Mouse (Mus musculus) heart, embryonic 11.5 days (tissue): ENCODE data around the gene Olfr523. TPM values are rescaled to one million over a fixed set of nuclear protein-coding genes. Genes with fewer than 3 reads are reported as not detected.
A peak's percentile ranks its signal among the peaks of the same experiment; 100 is the strongest.

Experiments
- ATAC-seq: fragments of 200-750 bp; cut with Nextera tagmentation; replicated peaks from 2 replicates; pipeline ENCODE4 v1.8.0; 2017; ENCODE audit warnings: moderate library complexity; ENCODE audit not compliant: insufficient number of reproducible peaks, low FRiP score, low TSS enrichment
- H3K27ac ChIP-seq: fragments of 300-500 bp; sonication (generic); 2 replicates; pipeline ENCODE4 v1.5.1; 2014; ENCODE audit warnings: mild to moderate bottlenecking, low read depth, low read length
- H3K27me3 ChIP-seq: fragments of 300-500 bp; sonication (generic); 2 replicates; pipeline ENCODE4 v1.6.1; 2014; ENCODE audit warnings: mild to moderate bottlenecking, low read length, mixed read lengths; ENCODE audit not compliant: control insufficient read depth, insufficient read depth
- H3K36me3 ChIP-seq: fragments of 300-500 bp; sonication (generic); 2 replicates; pipeline ENCODE4 v1.6.1; 2014; ENCODE audit warnings: mild to moderate bottlenecking, low read length, moderate library complexity, mixed read lengths; ENCODE audit not compliant: control insufficient read depth, insufficient read depth
- H3K4me1 ChIP-seq: fragments of 300-500 bp; sonication (generic); 2 replicates; pipeline ENCODE4 v1.6.1; 2014; ENCODE audit warnings: low read length; ENCODE audit not compliant: control insufficient read depth, insufficient read depth
- H3K4me2 ChIP-seq: fragments of 300-500 bp; sonication (generic); 2 replicates; pipeline ENCODE4 v1.6.1; 2014; ENCODE audit warnings: mild to moderate bottlenecking, moderate library complexity
- H3K4me3 ChIP-seq: fragments of 300-500 bp; sonication (generic); 2 replicates; pipeline ENCODE4 v1.5.1; 2014; ENCODE audit warnings: low read depth, low read length
- H3K9ac ChIP-seq: fragments of 300-500 bp; sonication (generic); 2 replicates; pipeline ENCODE4 v1.6.1; 2014; ENCODE audit warnings: mild to moderate bottlenecking, low read depth, low read length, moderate library complexity
- H3K9me3 ChIP-seq: fragments of 300-500 bp; sonication (generic); replicated peaks from 2 replicates; pipeline ENCODE4 v1.6.1; 2016; ENCODE audit warnings: low read length; ENCODE audit not compliant: control insufficient read depth
- WGBS: fragments of 180-500 bp; shearing (Covaris S2); extraction: QIAGEN DNeasy Blood & Tissue Kit; methylation state at CpG from one replicate; pipeline ENCODE4 v1.1.7; 2014; ENCODE audit not compliant: insufficient replicate concordance; 5-methylcytosine and 5-hydroxymethylcytosine counted together
- polyA plus RNA-seq: library from polyadenylated mRNA; unstranded; fragments of >200 nt; fragmentation: Nextera tagmentation; extraction: Ambion mirVana; gene quantifications from 2 replicates; pipeline ENCODE4 v1.2.1, GENCODE M21; 2014

The Olfr523 gene
- polyA plus RNA-seq, 1 experiment from 2014 or later, result not detected

GRCm38 (mm10) chr7:140135106-140135770, 37.8 kb upstream of the Olfr523 start:
- H3K9me3 ChIP-seq, result no peaks in the 10 kb centered on the region
- H3K27me3 ChIP-seq, result no peaks in the 10 kb centered on the region
- 82% methylated on average over 5 of the region's 5 CpGs for WGBS
- H3K36me3 ChIP-seq, result no peaks in the 10 kb centered on the region
- no peak overlapping the region for H3K4me2 ChIP-seq
- no peak for ATAC-seq
- no peak overlapping the region for H3K9ac ChIP-seq
- peaks cover 5% of the 10 kb centered on the region for H3K4me1 ChIP-seq
- no peak overlapping the region for H3K4me3 ChIP-seq
- no peak overlapping the region for H3K27ac ChIP-seq

GRCm38 (mm10) chr7:140137135-140138020, 35.6 kb upstream of the Olfr523 start, which contains the start of gene Mtg1:
Gene Mtg1, plus strand, starts transcription at chr7:140137564.
- Histone ChIP-seq H3K27me3 (no peaks in the 10 kb centered on the region), H3K27ac (peak within 1 kb of the TSS; percentile 69; the same call in 1 of the 2 replicates), H3K4me1 (peaks cover 5% of the 10 kb centered on the region), H3K4me2 (peak within 1 kb of the TSS; percentile 93), H3K4me3 (peak within 1 kb of the TSS; percentile 69), H3K9ac (peak within 1 kb of the TSS; percentile 91), H3K9me3 (no peaks in the 10 kb centered on the region), H3K36me3 (no peaks in the 10 kb centered on the region)
- peak; percentile 96 for ATAC-seq
- WGBS, result 2% methylated on average over 39 of the region's 39 CpGs

- peak overlapping the region; percentile 91 for H3K9ac ChIP-seq
These were observed 35.1 kb upstream of the Olfr523 start for GRCm38 (mm10) chr7:140138021-140138310.

GRCm38 (mm10) chr7:140141350-140141749, 31.7 kb upstream of the Olfr523 start:
- no peak overlapping the region for H3K27ac ChIP-seq
- 8% methylated on average over 14 of the region's 14 CpGs for WGBS
- ATAC-seq, result no peak
- H3K36me3 ChIP-seq, result no peaks in the 10 kb centered on the region
- no peak overlapping the region for H3K4me3 ChIP-seq
- H3K9me3 ChIP-seq, result no peaks in the 10 kb centered on the region
- no peak overlapping the region for H3K4me2 ChIP-seq
- no peak overlapping the region for H3K9ac ChIP-seq
- peaks cover 5% of the 10 kb centered on the region for H3K4me1 ChIP-seq
- H3K27me3 ChIP-seq, result no peaks in the 10 kb centered on the region

More at GRCm38 (mm10) chr7:140138021-140138310, 35.1 kb upstream of the Olfr523 start:
- Histone ChIP-seq H3K36me3 (no peaks in the 10 kb centered on the region), H3K4me2 (peak overlapping the region; percentile 93), H3K4me1 (peaks cover 5% of the 10 kb centered on the region), H3K27ac (peak overlapping the region; percentile 69; the same call in 1 of the 2 replicates), H3K4me3 (peak overlapping the region; percentile 69), H3K9me3 (no peaks in the 10 kb centered on the region), H3K27me3 (no peaks in the 10 kb centered on the region)
- under 1% methylated on average over 8 of the region's 8 CpGs for WGBS
- no peak for ATAC-seq

- WGBS, result 83% methylated on average over 4 of the region's 4 CpGs
- H3K36me3 ChIP-seq, result peaks cover 2% of the 10 kb centered on the region; the same call in 1 of the 2 replicates
These were observed 28.5 kb upstream of the Olfr523 start for GRCm38 (mm10) chr7:140144550-140144949.

GRCm38 (mm10) chr7:140153383-140153782, 19.6 kb upstream of the Olfr523 start:
- H3K4me2 ChIP-seq, result peak overlapping the region; percentile 59
- H3K27ac ChIP-seq, result no peak overlapping the region
- no peak for ATAC-seq
- peak overlapping the region; percentile 22; the same call in 1 of the 2 replicates for H3K4me3 ChIP-seq
- H3K27me3 ChIP-seq, result peaks cover 41% of the 10 kb centered on the region
- H3K9ac ChIP-seq, result peak overlapping the region; percentile 52; the same call in 1 of the 2 replicates
- 5% methylated on average over 28 of the region's 28 CpGs for WGBS
- no peaks in the 10 kb centered on the region; the same call in none of the 2 replicates for H3K36me3 ChIP-seq
- no peaks in the 10 kb centered on the region for H3K9me3 ChIP-seq
- H3K4me1 ChIP-seq, result peaks cover 2% of the 10 kb centered on the region; the same call in 1 of the 2 replicates

More at GRCm38 (mm10) chr7:140144550-140144949, 28.5 kb upstream of the Olfr523 start:
- H3K27ac ChIP-seq, result no peak overlapping the region
- H3K9me3 ChIP-seq, result no peaks in the 10 kb centered on the region
- H3K4me2 ChIP-seq, result no peak overlapping the region
- ATAC-seq, result no peak
- no peak overlapping the region for H3K4me3 ChIP-seq
- H3K4me1 ChIP-seq, result no peaks in the 10 kb centered on the region
- H3K9ac ChIP-seq, result no peak overlapping the region
- H3K27me3 ChIP-seq, result no peaks in the 10 kb centered on the region

GRCm38 (mm10) chr7:140153829-140154217, 19.2 kb upstream of the Olfr523 start:
- Histone ChIP-seq H3K36me3 (no peaks in the 10 kb centered on the region; the same call in none of the 2 replicates), H3K9me3 (no peaks in the 10 kb centered on the region), H3K9ac (no peak overlapping the region), H3K4me1 (peaks cover 2% of the 10 kb centered on the region; the same call in 1 of the 2 replicates), H3K27ac (no peak overlapping the region), H3K4me2 (peak overlapping the region; percentile 59; the same call in 1 of the 2 replicates), H3K27me3 (peaks cover 44% of the 10 kb centered on the region), H3K4me3 (no peak overlapping the region)
- no peak for ATAC-seq
- 19% methylated on average over 4 of the region's 4 CpGs for WGBS

GRCm38 (mm10) chr7:140154218-140154927, 18.6 kb upstream of the Olfr523 start, which contains the start of gene Sprn:
Gene Sprn, minus strand, starts transcription at chr7:140154877.
- no peaks in the 10 kb centered on the region; the same call in none of the 2 replicates for H3K36me3 ChIP-seq
- peaks cover 2% of the 10 kb centered on the region; the same call in 1 of the 2 replicates for H3K4me1 ChIP-seq
- H3K4me3 ChIP-seq, result peak within 1 kb of the TSS; percentile 22; the same call in 1 of the 2 replicates
- no peak for ATAC-seq
- H3K4me2 ChIP-seq, result peak within 1 kb of the TSS; percentile 53
- no peaks in the 10 kb centered on the region for H3K9me3 ChIP-seq
- no peak within 1 kb of the TSS for H3K27ac ChIP-seq
- H3K27me3 ChIP-seq, result peaks cover 44% of the 10 kb centered on the region
- no peak within 1 kb of the TSS for H3K9ac ChIP-seq
- 5% methylated on average over 28 of the region's 28 CpGs for WGBS
